Mouse (Mus musculus) hindbrain, embryonic 10.5 days (tissue): ENCODE data around the gene Ccr7. TPM values are rescaled to one million over a fixed set of nuclear protein-coding genes. Genes with fewer than 3 reads are reported as not detected.

ENCODE experiments used
- DNase-seq: peaks from one replicate; pipeline ENCODE4 v3.0.0-alpha.2; 2017; ENCODE audit warnings: low spot score
- H3K27ac ChIP-seq: fragments of 300-500 bp; sonication (generic); 2 replicates; pipeline ENCODE4 v1.5.1; 2016; ENCODE audit warnings: mild to moderate bottlenecking, moderate library complexity
- H3K27me3 ChIP-seq: fragments of 300-500 bp; sonication (generic); 2 replicates; pipeline ENCODE4 v1.6.1; 2016; ENCODE audit warnings: mild to moderate bottlenecking; ENCODE audit not compliant: poor library complexity, insufficient read depth, severe bottlenecking
- H3K36me3 ChIP-seq: fragments of 300-500 bp; sonication (generic); 2 replicates; pipeline ENCODE4 v1.6.1; 2016; ENCODE audit warnings: mild to moderate bottlenecking, moderate library complexity
- H3K4me1 ChIP-seq: fragments of 300-500 bp; sonication (generic); replicated peaks from 2 replicates; pipeline ENCODE4 v1.6.1; 2016; ENCODE audit warnings: mild to moderate bottlenecking
- H3K4me3 ChIP-seq: fragments of 300-500 bp; sonication (generic); 2 replicates; pipeline ENCODE4 v1.5.1; 2016; ENCODE audit warnings: mild to moderate bottlenecking, moderate library complexity
- H3K9me3 ChIP-seq: fragments of 300-500 bp; sonication (generic); 2 replicates; pipeline ENCODE4 v1.6.1; 2016; ENCODE audit warnings: mild to moderate bottlenecking, moderate library complexity
- WGBS: fragments of 180-500 bp; shearing (Covaris S2); methylation state at CpG from one replicate; pipeline ENCODE4 v1.1.7; 2016; 5-methylcytosine and 5-hydroxymethylcytosine counted together
- polyA plus RNA-seq: library from polyadenylated mRNA; unstranded; fragments of >200 nt; fragmentation: Nextera tagmentation; extraction: Ambion mirVana; gene quantifications from 2 replicates; pipeline ENCODE4 v1.2.1, GENCODE M21; 2016

Ccr7 gene
- polyA plus RNA-seq, 1 experiment from 2014 or later = 0.25 TPM

GRCm38 (mm10) chr11:99151333-99151930, 3.4 kb downstream of the Ccr7 start:
- no peaks in the 10 kb centered on the region for H3K36me3 ChIP-seq
- no peaks in the 10 kb centered on the region for H3K9me3 ChIP-seq
- no peak for DNase-seq
- 70% methylated on average over 11 of the region's 11 CpGs for WGBS
- no peak overlapping the region for H3K27ac ChIP-seq
- H3K4me1 ChIP-seq = peaks cover 41% of the 10 kb centered on the region
- no peak overlapping the region for H3K4me3 ChIP-seq
- peaks cover 15% of the 10 kb centered on the region for H3K27me3 ChIP-seq

- Histone ChIP-seq H3K27me3 (peaks cover 15% of the 10 kb centered on the region), H3K36me3 (no peaks in the 10 kb centered on the region), H3K27ac (no peak overlapping the region), H3K9me3 (no peaks in the 10 kb centered on the region), H3K4me3 (no peak overlapping the region), H3K4me1 (peaks cover 41% of the 10 kb centered on the region)
- DNase-seq = no peak
- 54% methylated on average over 7 of the region's 7 CpGs for WGBS
Observed at GRCm38 (mm10) chr11:99150889-99151288, 4.0 kb downstream of the Ccr7 start.

GRCm38 (mm10) chr11:99149898-99150757, 4.7 kb downstream of the Ccr7 start:
- H3K9me3 ChIP-seq = no peaks in the 10 kb centered on the region
- peak; percentile 88 for DNase-seq
- H3K36me3 ChIP-seq = no peaks in the 10 kb centered on the region
- WGBS = 52% methylated on average over 19 of the region's 19 CpGs
- peaks cover 19% of the 10 kb centered on the region for H3K27me3 ChIP-seq
- H3K27ac ChIP-seq = peak overlapping the region; percentile 89; the same call in 1 of the 2 replicates
- H3K4me3 ChIP-seq = no peak overlapping the region
- H3K4me1 ChIP-seq = peaks cover 41% of the 10 kb centered on the region

GRCm38 (mm10) chr11:99148896-99149703, 5.8 kb downstream of the Ccr7 start:
- 30% methylated on average over 16 of the region's 16 CpGs for WGBS
- Histone ChIP-seq H3K4me3 (peak overlapping the region; percentile 16; the same call in 1 of the 2 replicates), H3K4me1 (peaks cover 46% of the 10 kb centered on the region)

GRCm38 (mm10) chr11:99148400-99148799, 6.5 kb downstream of the Ccr7 start:
- H3K27me3 ChIP-seq = peaks cover 19% of the 10 kb centered on the region
- DNase-seq = no peak
- no peaks in the 10 kb centered on the region for H3K36me3 ChIP-seq
- H3K9me3 ChIP-seq = no peaks in the 10 kb centered on the region
- H3K4me3 ChIP-seq = no peak overlapping the region; the same call in 1 of the 2 replicates
- peaks cover 52% of the 10 kb centered on the region for H3K4me1 ChIP-seq
- WGBS = 70% methylated on average over 8 of the region's 8 CpGs
- H3K27ac ChIP-seq = peak overlapping the region; percentile 89

More at GRCm38 (mm10) chr11:99148896-99149703, 5.8 kb downstream of the Ccr7 start:
- Histone ChIP-seq H3K27me3 (peaks cover 19% of the 10 kb centered on the region), H3K9me3 (no peaks in the 10 kb centered on the region), H3K27ac (peak overlapping the region; percentile 89), H3K36me3 (no peaks in the 10 kb centered on the region)
- peak; percentile 33 for DNase-seq

- peak overlapping the region; percentile 89 for H3K27ac ChIP-seq
- H3K36me3 ChIP-seq = no peaks in the 10 kb centered on the region
- 23% methylated on average over 4 of the region's 4 CpGs for WGBS
- H3K27me3 ChIP-seq = peaks cover 19% of the 10 kb centered on the region
- DNase-seq = peak; percentile 60
- peak overlapping the region; percentile 7; the same call in 1 of the 2 replicates for H3K4me3 ChIP-seq
- H3K9me3 ChIP-seq = no peaks in the 10 kb centered on the region
- peaks cover 57% of the 10 kb centered on the region for H3K4me1 ChIP-seq
Observed at GRCm38 (mm10) chr11:99147920-99148289, 7.0 kb downstream of the Ccr7 start.

GRCm38 (mm10) chr11:99147041-99147919, 7.6 kb downstream of the Ccr7 start:
- peaks cover 63% of the 10 kb centered on the region for H3K4me1 ChIP-seq
- DNase-seq = peak; percentile 72
- WGBS = 46% methylated on average over 17 of the region's 17 CpGs
- H3K9me3 ChIP-seq = no peaks in the 10 kb centered on the region
- H3K27me3 ChIP-seq = peaks cover 18% of the 10 kb centered on the region
- H3K27ac ChIP-seq = peak overlapping the region; percentile 89
- no peaks in the 10 kb centered on the region for H3K36me3 ChIP-seq
- H3K4me3 ChIP-seq = no peak overlapping the region

- DNase-seq = no peak
- no peak overlapping the region for H3K4me3 ChIP-seq
- peak overlapping the region; percentile 89 for H3K27ac ChIP-seq
- no peaks in the 10 kb centered on the region for H3K36me3 ChIP-seq
- peaks cover 69% of the 10 kb centered on the region for H3K4me1 ChIP-seq
- 86% methylated on average over 6 of the region's 6 CpGs for WGBS
- H3K9me3 ChIP-seq = no peaks in the 10 kb centered on the region
- peaks cover 15% of the 10 kb centered on the region; the same call in 1 of the 2 replicates for H3K27me3 ChIP-seq
Observed at GRCm38 (mm10) chr11:99146558-99146957, 8.3 kb downstream of the Ccr7 start.

GRCm38 (mm10) chr11:99145765-99146164, 9.1 kb downstream of the Ccr7 start:
- Histone ChIP-seq H3K9me3 (no peaks in the 10 kb centered on the region), H3K4me1 (peaks cover 66% of the 10 kb centered on the region), H3K27ac (no peak overlapping the region), H3K4me3 (no peak overlapping the region), H3K27me3 (0 out of 2 replicates have a peak, but pooled peaks cover 7% of the 10 kb centered on the region), H3K36me3 (no peaks in the 10 kb centered on the region)
- no peak for DNase-seq
- 95% methylated on average over 16 of the region's 16 CpGs for WGBS

- Histone ChIP-seq H3K4me3 (no peak overlapping the region), H3K27me3 (0 out of 2 replicates have a peak, but pooled peaks cover 4% of the 10 kb centered on the region), H3K9me3 (no peaks in the 10 kb centered on the region), H3K27ac (0 out of 2 replicates have a peak overlapping the region, but pooled peaks have one; percentile 37), H3K36me3 (no peaks in the 10 kb centered on the region), H3K4me1 (peaks cover 66% of the 10 kb centered on the region)
- no peak for DNase-seq
- WGBS = 88% methylated on average over 23 of the region's 23 CpGs
Observed at GRCm38 (mm10) chr11:99144940-99145339, 9.9 kb downstream of the Ccr7 start.

- Histone ChIP-seq H3K4me1 (peaks cover 61% of the 10 kb centered on the region), H3K36me3 (no peaks in the 10 kb centered on the region), H3K27me3 (0 out of 2 replicates have a peak, but pooled peaks cover 4% of the 10 kb centered on the region), H3K27ac (peak overlapping the region; percentile 56; the same call in 1 of the 2 replicates), H3K9me3 (no peaks in the 10 kb centered on the region), H3K4me3 (no peak overlapping the region)
- DNase-seq = no peak
- WGBS = 78% methylated on average over 5 of the region's 5 CpGs
Observed at GRCm38 (mm10) chr11:99144456-99144855, 10.4 kb downstream of the Ccr7 start.
